Mouse (Mus musculus) cerebellum, adult 2 months (tissue): ENCODE results near the gene Gm9048.

ENCODE experiments used
- CTCF ChIP-seq: fragments of 200-500 bp; IDR thresholded peaks from 2 replicates; pipeline ENCODE4 v1.5.1; 2011; ENCODE audit warnings: low read depth, mild to moderate bottlenecking, control low read depth, low read length, moderate library complexity, borderline replicate concordance; ENCODE audit not compliant: insufficient read depth
- POLR2A ChIP-seq: fragments of 200-500 bp; IDR thresholded peaks from 2 replicates; pipeline ENCODE4 v1.6.1; 2011; ENCODE audit warnings: low read length, control low read depth, borderline replicate concordance; ENCODE audit not compliant: insufficient read depth

DNA sequence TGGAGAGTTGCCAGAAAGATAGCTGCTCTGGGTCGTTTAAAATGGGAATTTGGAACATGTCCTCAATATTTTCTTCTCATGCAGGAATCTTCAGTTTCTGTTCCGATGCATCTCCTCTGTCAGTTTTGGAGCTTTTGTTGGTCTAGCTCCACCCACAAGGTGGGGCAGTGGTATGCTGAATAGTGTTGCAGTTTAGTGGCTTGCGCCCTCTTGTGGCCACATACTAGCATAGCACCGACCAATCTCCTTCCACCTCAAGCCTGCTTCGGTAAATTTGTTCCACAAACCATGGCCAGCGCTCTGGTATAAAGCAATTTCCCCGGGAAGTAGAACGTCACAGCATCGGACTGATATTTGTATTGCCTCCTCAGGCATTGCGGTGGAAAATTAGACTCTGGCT is 22.0 kb upstream of the Gm9048 start:
- TF ChIP-seq CTCF (peak; percentile 91), POLR2A (no peak)
